Mouse (Mus musculus) heart, adult 8-10 months (tissue): ENCODE data around the gene Olfr722. TPM values are rescaled to one million over a fixed set of nuclear protein-coding genes. Genes with fewer than 3 reads are reported as not detected.
"Not testable (repeated sequence)": the region's sequence is repeated elsewhere in the genome, so short reads cannot be mapped to it uniquely, and the experiment has no call there.

Experiments
- DNase-seq: peaks from one replicate; pipeline ENCODE4 v3.0.0; 2022; ENCODE audit warnings: low spot score
- total RNA-seq, 4 experiments: library from RNA; stranded (reverse); gene quantifications; 2 replicates each; pipeline ENCODE4 v1.2.4; 2022

Gene Olfr722
- total RNA-seq = not detected

DNA sequence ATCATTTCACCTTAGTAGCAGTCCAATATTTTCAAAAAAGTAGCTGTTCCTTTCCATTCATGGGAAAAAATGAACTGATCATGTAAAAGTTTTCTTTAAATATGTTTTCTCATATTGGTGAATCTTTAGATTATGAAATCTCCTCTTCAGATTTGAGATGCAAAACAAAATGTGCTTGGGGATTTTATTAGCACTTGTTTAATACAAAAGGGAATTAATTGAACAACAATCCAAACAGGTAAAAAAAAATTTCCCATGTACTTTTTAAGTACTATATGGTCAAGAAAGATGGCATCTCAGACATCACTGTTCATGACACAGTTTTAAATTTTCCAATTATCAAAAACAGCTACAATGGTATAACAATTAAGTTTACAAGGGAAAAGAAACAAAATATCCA is at the start of gene Olfr722:
Gene Olfr722, minus strand, starts transcription at position 101 of the 400 bp plus-strand sequence.
- DNase-seq = no peak

DNA sequence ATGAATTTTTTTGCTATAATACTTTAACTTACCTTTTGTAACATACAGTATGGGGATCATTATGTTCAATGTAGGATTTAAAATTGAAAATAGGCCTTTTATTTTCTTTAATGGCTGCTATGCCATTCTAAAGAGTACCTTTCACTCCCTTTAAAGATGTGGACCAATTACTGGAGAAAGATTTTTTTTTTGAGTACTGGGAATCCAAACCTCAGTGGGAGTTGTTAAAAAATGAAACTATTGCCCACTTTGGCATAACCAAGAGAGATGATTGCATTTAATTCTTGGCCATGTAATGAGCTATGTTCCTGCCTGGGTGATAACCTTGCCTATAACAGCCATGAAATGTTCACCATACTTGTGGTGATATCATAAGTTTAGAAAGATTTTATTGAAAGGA is 29.9 kb upstream of the Olfr722 start, which contains the start of gene Olfr723:
Gene Olfr723, minus strand, starts transcription at position 101 of the 400 bp plus-strand sequence.
- not testable (repeated sequence) for DNase-seq

DNA sequence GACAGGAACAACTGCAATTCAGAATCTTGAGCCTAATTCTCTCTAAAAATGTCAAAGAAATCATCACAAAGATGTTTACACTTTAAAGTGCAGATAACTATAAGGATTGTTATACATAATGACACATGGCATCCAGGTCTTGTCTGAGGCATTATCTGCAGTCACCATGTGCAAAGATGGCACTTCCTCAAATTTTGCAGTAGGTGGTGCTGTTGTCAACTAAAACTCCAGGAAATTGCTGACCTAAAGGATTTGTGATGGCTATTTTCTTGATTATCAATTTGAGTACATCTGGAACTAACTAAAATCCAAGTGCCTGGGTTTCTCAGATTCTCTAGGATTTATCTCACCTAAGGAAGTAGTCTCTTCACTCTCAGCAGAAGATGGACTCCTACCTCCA is 41.4 kb downstream of the Olfr722 start:
- no peak for DNase-seq

Other genes with a start within 250 kb of the Olfr722 start
- 10 to 100 TPM in 2 of 4 experiments, 1 to 10 TPM in 2; 8.2 to 11.9 (median 9.6) TPM for gene Armh4, start 118.6 kb downstream of the Olfr722 start, total RNA-seq
- gene Olfr723, start 29.8 kb upstream of the Olfr722 start, total RNA-seq = not detected
- not detected for gene Olfr724, start 61.3 kb upstream of the Olfr722 start, total RNA-seq
- not detected for gene Olfr725, start 138.4 kb upstream of the Olfr722 start, total RNA-seq
- gene Olfr726, start 189.0 kb upstream of the Olfr722 start, total RNA-seq = not detected
- gene Olfr727, start 221.2 kb upstream of the Olfr722 start, total RNA-seq = not detected
- not detected for gene Olfr728, start 240.7 kb upstream of the Olfr722 start, total RNA-seq